Mouse (Mus musculus): ENCODE data around the gene BC049762. TPM values are rescaled to one million over a fixed set of nuclear protein-coding genes. Genes with fewer than 3 reads are reported as not detected.

BC049762 gene
- not detected for total RNA-seq (2021)
- long read RNA-seq, experiment 1, partial matches to known transcripts, result 0 of 2 reads
- long read RNA-seq, experiment 1, other reads (novel, unspliced or antisense), result 2 of 2 reads
- long read RNA-seq, experiment 2, result 0 reads

DNA sequence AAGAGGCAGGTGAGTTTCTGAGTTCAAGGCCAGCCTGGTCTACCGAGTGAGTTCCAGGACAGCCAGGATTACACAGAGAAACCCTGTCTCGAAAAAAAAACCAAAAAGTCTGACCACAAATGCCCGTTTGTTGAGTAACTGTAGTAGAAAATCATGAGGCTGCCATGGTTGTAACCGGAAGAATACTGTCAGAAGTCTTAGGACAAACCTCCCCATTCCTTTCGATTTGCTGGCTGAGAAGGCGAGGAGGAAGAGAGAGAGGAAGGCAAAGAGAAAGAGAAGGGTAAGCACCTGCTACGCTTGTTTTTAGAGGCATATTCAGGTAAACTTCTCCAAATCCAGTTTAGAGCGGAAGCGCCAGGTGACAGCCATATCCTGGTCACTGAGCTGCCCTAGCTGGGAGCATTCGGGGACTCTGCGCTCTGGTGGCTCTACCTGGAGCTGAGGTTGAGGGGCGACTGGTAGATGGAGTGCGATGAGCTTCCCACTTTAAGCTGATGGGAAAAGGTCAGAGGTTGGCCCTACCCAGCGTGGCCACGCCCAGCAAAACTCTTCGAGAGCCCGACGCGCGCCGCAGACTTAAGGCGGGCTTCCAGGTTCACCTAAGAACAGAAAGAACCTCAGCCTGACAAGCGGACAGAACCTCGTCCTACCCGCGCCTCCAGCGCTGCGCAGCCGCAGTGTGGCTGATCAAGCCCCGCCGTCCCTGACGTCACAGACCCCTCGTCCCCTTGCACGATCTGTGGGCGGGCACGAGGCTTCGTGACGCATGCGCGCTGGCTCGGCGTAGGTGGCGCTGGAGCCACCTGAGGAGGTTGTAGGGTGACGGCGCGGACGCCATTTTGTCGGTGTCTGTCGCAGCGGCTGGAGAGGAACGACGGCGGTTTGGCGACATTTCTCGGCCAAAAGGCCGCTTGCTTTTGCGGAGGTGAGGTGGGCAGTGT lies at the start of gene BC049762:
BC049762 (minus strand) TSS at position 705 of the 944 bp plus-strand sequence.
- DNase-seq, result peak; percentile 98
- intact Hi-C loops (cut with DNase I; ENCODE audit: low total_unique reads), result no loop called here

DNA sequence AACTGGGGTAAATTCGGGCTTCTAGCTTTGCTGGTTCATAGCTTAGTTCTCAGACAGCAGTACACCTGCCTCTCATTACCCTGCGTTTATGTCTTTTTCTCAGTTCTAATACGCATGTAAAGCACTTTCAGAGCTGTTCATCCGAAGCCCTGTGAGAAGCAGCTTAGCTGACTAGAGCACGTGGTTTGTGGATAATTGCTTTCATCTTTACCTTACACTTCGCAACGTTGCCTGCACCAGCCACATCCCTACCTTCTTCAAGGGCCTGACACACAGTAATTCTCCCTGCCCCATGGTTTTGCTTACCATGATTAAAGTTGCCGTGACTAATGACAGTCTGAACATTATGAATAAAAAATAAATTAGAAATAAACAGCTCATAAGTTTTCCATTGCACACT lies 49.0 kb upstream of the BC049762 start:
- no peak for DNase-seq
- intact Hi-C loops (cut with DNase I; ENCODE audit: low total_unique reads), result no loop called here

DNA sequence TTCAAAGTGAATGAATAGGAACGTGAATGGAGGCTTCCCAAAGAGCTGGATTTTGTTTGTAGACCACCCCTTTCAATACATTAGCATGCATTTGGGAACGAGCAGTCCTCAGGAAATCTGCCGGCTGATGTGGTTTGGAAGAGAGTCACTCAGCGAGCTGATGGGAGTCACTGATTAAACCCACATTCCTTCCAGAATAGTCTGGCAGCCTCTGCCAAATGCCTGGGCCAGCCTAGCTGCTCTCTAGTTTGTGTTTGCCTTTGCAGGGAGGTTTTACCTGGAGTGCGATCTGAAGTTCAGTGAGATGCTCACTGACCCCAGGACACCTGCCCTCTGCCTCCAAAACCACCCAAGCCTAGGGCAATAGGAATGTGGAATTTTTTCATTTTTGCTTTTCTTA lies 45.5 kb upstream of the BC049762 start:
- intact Hi-C loops (cut with DNase I; ENCODE audit: low total_unique reads), result no loop called here
- DNase-seq, result no peak

DNA sequence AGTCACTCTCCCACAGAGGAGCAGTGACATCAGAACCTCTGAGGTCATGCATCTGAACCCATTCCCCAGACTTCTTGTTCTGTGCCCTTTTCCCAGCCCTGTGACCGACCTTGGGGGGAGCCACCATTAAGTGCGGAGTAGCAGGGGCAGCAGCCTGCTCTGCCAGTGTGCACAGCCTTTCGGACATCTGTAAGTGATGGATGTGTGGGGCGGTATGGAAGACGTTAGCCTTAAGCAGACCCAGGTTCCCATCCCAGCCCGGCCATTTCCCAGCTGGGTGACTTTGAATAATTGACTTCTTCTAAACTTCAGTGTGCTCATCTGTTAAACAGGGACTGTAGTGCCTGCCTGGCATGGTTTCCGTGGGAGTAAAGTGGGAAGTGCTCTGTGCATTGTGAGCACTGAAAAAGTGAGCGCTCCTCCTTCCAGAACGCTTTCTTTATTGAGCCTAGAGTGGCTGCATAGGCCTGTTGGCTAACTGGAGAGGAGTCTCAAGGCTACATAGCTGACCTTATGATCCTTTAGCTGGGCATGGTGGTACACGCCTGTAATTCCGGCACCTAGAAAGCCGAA lies 41.2 kb upstream of the BC049762 start:
- intact Hi-C loops (cut with DNase I; ENCODE audit: low total_unique reads), result no loop called here
- no peak for DNase-seq

DNA sequence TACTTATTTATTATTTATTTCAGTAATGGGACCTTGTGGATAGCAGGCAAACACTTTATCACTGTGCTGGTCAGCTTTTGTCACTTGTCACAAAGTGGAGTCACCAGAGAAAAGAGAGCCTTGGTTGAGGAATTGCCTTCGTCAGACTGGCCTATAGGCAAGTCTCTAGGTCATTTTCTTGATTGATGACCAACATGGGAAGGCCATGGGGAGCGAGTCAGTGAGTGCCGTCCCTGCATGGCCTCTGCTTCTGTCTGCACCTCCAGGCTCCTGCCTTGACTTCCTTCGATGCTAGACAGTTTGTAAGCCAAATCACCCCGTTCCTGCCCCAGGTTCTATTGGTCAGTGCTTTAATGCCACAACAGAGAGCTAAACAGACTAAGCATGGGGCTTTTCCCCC lies 39.5 kb upstream of the BC049762 start:
- DNase-seq, result no peak
- intact Hi-C loops (cut with DNase I; ENCODE audit: low total_unique reads), result no loop called here

DNA sequence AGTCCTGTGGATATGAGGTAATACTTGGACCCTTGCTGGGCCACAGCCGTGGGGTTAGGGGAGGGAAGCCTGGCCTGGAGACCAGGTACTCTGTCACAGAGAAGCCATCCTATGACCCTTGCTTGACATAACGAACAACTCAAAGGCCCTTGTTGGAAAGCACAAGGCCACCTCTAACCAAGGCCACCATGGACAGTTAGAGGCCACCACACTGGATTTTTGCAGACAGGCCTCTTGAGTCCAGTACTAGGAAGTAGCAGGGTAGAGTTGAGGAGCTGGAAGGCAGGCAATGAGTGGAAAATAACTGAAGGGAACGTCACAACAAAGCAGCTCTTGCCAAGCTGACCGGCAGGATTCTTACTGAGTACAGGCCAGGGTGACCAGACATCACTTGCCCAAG lies 35.8 kb upstream of the BC049762 start:
- intact Hi-C loops (cut with DNase I; ENCODE audit: low total_unique reads), result no loop called here
- DNase-seq, result no peak

DNA sequence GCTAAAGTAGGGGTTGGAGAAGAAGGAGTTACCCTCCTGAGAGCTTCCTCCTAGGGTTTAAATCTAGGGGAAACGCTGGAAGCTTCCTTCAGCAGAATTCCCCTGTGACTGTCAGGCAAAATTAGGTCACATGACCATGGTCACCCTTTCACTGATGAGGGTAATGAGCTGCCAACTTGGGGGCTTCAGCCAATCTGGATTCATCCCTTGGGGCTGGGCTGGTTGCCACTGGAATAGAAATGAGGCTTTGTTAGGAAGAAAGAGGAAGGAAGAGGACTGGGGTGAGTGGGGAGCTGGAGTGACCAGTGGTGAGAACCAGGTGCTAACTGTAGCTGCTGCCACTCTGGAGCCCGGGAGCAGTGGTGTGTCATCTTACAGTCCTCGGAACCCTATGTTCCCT lies 32.9 kb upstream of the BC049762 start:
- intact Hi-C loops (cut with DNase I; ENCODE audit: low total_unique reads), result no loop called here
- DNase-seq, result no peak

DNA sequence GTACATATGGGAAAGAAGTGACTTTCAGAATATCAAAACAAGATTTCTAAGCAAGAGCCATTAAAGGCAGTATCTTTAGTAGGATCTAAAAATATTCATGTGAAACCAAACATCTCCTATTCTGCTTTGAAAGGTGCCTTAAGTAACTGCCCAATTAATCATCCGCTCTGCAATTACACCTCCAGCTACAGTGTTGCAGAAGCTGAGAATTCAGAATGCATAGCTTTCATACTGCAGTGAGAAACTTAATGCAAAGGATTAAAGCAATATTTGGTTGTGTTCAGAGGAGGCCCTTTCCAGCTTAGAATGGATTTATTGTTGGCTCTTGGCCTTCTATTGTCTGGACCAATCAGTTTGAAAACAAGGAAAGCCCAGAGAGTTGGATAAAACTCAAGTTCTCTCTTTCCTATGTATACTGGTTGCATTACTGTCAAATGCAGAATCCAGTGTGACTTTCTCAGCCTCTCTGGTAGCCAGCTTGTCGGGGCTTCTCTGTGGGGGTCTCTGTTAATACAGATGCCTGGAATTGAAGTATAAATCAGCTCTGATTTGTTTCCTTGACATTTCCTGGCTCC lies 31.2 kb upstream of the BC049762 start:
- intact Hi-C loops (cut with DNase I; ENCODE audit: low total_unique reads), result no loop called here
- DNase-seq, result no peak

DNA sequence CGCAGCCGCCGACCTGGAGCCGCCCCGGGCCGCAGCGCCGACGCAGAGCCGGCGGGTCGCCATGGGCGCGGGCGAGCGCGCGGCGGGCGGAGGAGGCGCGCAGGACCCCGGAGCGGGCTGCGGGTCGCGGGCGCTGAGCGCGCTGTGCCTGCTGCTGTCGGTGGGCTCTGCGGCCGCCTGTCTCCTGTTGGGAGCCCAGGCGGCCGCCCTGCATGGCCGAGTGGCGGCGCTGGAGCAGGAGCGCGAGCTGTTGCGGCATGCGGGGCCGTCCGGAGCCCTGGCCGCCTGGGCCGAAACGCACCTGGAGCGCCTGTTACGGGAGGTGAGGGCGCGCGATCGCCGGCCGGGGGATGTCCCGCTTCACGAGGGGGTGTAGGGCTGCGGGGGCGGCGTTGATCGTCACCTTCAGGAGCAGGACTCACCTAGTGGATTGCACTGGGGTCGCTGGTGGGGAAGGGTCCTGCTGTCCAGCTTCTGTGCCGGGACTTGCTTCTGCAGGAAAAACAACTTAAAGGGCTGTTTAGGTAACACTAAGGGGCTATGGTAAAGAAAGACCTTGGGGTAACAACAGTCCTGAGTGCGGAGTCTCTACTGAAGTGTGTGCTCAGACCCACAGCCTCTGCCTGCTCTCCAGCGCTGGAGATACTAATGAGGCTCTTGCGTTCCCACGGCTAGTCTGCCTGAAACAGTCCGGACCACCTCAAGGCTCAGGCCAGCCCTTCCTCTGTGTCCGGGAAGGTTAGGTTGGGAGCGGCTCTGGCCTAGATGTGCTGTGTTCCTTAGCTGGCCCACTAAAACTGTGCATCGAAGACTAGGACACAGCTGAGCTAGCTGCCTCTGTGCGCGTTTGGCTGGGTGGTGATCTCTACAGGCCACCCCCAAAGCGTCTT lies 27.5 kb upstream of the BC049762 start:
- peak; percentile 50 for DNase-seq
- intact Hi-C loops (cut with DNase I; ENCODE audit: low total_unique reads), result loop anchor here (2.0 kb wide), 1 partner anchor 238 kb away; no protein-coding TSS in a partner anchor

DNA sequence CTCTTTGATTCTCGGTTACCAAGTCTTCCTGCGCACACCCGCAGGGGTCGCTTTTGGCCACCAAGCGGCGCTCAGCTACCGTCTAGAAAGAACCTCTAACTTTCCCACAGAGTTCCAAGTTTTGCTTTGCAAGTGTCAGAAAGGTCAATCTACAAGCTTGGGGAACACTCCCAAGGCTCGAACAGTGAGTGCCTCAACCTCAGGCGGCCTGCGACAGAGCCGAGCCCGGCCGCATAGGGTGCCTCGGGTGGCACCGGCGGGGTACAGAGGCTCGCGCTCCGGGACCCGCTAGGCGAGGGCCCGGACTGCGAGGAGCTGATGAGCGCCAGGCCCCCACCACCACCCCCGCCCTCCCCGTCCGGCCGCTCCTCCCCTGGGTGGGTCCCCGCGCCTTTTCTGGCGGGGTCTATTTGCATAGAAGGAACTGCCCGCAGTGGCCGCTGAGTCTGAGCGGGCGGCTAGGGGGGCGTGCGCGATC lies 26.8 kb upstream of the BC049762 start, which contains the start of gene Col23a1:
Col23a1 (plus strand) TSS at position 357 of the 478 bp plus-strand sequence.
- DNase-seq, result peak; percentile 81
- intact Hi-C loops (cut with DNase I; ENCODE audit: low total_unique reads), result loop anchor here (2.0 kb wide), 2 partner anchors 239 to 245 kb away; no protein-coding TSS in a partner anchor

DNA sequence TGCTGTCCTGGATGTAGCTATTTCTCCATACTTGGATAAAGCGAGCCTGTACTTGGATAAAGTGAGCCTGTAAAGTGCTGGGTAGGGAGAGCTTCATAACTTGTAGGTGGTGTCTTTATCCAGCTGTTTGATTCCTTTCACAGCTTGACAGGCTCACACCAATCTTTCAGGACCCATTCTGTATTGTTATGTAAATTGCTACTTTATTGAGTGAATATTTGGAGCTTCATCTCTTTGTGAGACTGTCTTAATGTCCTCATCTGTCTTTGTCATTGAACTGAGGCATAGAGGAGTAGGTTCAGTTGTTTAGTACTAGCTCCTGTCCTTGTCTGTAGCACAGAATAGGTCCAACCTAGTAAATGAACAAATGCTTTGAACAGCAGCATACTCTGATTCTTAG lies 11.6 kb upstream of the BC049762 start:
- intact Hi-C loops (cut with DNase I; ENCODE audit: low total_unique reads), result no loop called here
- DNase-seq, result no peak

DNA sequence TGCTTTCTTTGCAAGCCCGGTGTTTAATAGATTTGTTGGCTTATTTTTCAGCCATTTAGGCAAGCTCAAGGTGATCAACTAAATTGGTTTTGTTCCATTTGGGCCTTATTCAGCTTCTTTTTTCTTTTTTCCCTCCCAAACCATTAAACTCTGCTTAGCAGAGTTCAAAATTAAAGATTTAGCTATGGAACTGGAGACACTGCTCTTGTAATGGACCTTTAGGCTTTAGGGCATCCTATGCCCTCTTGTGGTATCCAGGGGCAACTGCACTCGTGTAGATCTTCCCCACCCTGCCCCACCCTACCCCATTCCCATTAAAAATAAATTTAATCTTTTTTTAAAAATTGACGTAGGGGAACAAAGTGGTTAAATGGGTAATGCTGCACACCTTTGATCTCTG lies 2.5 kb upstream of the BC049762 start:
- DNase-seq, result peak; percentile 13

DNA sequence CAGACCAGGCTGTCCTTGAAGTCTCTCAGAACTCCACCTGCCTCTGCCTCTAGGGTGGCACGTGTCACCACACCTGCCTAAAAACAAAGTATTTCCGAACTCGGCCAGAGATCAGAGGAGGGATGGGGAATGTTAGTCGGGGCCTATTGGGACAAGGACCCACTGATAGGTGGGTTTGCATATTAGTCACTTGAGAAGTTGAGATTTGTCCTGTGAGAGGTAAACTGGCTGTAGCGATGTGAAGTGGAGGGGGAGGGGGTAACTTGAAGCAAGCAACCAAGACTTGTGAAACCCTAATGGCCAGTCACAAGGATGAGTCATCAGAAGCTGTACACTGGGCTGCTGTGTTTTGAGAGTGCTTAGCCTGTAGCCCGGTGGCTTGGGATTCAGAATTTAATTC lies 1.5 kb upstream of the BC049762 start:
- intact Hi-C loops (cut with DNase I; ENCODE audit: low total_unique reads), result no loop called here
- peak; percentile 5 for DNase-seq

More for the DNA sequence above, 2.5 kb upstream of the BC049762 start:
- intact Hi-C loops (cut with DNase I; ENCODE audit: low total_unique reads), result no loop called here

DNA sequence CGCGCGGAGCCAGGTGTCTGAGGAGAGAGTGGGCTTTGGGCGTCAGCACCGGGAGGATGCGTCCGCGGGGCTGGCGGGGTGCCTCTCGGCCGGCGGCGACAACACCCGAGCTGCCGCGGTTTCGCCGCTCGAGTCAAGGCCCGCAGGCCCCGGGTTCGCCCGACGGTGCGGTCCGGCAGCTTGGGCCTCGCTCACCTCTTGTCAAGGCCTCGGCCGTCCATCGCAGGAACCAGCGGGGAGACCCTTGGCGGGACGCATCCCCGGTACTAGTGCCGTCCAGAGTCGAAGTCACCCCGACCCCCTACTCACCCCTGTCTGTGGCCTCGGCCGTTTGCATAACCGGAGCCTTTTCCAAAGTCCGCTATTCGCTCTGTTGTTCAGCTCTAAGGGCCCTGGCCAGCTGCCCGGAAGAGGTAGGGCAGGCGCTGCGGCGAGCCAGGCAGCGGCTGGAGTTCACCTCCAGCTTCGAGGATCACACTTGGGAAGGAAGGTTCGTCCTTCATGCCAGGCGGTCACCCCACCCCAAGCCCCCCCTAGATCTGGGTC lies 513 bp upstream of the BC049762 start:
- intact Hi-C loops (cut with DNase I; ENCODE audit: low total_unique reads), result no loop called here

DNA sequence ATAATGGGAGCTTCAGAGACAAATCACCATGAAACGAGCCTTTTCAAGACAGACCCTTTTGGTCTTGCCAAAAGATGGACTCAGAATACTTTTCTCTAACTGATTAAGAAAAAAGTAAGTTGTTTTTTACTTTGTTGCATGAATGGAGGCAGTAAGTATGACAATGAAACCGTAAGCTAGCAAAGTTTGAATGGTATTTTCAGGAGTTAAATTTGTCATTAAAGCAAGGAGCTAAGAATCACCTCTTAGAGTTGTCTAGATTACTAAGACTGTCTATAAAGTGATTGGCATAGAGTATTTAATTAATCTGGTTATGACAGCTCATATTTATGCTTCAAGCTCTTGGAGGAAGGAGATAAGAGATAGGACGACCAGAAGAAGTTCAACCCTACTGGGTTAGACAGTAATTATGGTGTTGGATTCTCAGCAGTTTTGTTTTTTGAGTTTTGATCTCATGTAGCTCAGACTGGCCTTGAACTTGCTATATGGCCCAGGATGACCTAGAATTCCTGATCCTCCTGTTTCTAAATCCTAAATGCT lies 1.1 kb downstream of the BC049762 start, which contains the start of gene Clk4:
Clk4 (plus strand) TSS at position 51 of the 540 bp plus-strand sequence.
- DNase-seq, result no peak
- intact Hi-C loops (cut with DNase I; ENCODE audit: low total_unique reads), result no loop called here

More for the DNA sequence above, 513 bp upstream of the BC049762 start:
- DNase-seq, result peak; percentile 65

DNA sequence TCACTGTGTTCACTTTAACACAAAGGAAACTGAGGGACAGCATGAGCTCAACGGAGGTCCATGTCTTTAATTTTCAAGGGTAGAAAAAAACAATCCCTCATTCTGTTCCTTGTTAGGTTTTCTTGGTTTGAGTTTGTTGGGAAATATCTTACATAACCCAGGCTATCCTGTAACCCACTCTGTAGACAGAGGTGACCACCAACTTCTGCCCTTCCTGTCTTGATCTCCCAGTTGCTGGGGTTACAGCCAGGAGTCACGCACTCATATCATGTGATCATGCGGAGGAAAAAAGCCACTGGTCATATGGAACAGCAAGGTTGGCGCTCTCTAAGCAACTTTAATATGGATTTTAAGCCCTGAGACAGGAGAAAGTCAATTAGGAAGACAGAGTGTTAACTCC lies 5.8 kb downstream of the BC049762 start:
- no peak for DNase-seq
- intact Hi-C loops (cut with DNase I; ENCODE audit: low total_unique reads), result no loop called here

DNA sequence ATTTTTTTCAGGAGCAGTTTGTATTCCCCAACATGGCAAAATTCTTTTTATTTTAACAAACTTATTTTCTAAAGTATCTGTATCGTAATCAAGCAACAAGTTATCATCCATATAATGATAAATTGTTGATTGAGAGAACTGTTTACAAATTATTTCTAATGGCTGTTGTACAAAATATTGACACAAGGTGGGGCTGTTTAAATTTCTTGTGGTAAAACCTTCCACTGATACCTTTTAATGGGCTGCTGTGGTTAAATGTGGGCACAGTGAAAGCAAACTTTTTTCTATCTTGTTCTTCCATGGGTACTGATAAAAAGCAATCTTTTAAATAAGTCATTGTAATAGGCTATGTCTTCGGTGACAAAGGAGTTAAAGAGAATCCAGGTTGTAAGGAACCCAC lies 19.9 kb downstream of the BC049762 start:
- intact Hi-C loops (cut with DNase I; ENCODE audit: low total_unique reads), result no loop called here
- no peak for DNase-seq

DNA sequence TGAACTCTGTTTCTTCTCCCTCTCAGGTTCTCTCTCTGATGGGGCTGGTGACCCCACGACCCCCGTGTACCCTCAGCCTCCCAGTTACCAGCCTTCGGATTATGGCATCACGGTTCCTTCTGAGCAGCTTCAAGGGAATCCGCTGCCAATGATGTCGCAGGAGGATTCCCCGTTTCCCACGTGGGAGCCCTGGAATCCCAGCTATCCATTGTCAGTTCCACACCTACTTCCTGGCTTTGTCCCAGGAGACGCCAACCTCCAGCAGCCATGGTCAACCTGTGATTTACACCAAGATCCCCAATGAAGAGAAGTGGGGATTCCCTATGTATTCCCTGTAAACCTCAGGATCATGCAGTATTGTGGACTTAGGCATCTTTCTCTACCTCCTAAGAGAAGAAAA lies 28.2 kb downstream of the BC049762 start:
- no peak for DNase-seq

More for the DNA sequence above, 28.2 kb downstream of the BC049762 start:
- intact Hi-C loops (cut with DNase I; ENCODE audit: low total_unique reads), result no loop called here

Data from gastrocnemius, postnatal 14 days (tissue).